Mouse (Mus musculus): ENCODE measurements around the gene Tmc1.

Tmc1 gene

DNA sequence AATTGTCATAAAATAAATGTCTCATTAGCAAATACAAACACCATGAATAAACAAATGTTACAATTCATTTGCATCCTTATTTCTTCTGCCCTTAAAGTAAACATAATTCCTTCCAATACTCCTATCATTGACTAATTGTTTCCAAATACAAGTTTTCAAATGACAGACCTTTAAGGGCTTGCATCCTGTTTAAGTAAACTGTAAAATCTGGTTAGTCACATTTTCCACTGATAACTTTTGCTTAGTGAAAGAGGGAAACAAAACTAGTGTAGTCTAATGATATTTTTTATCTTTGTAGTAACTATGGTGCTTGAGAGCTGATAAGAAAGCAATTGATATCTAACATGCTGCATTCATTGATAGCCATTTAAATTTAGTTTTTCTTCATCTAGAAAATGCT lies 154.5 kb downstream of the Tmc1 start:
- no peak for DNase-seq (ENCODE audit: low read depth, low spot score)

- DNase-seq (ENCODE audit: low read depth, low spot score): peak; percentile 55
Observed at GRCm38 (mm10) chr19:20797558-20798101, 156.4 kb downstream of the Tmc1 start.

DNA sequence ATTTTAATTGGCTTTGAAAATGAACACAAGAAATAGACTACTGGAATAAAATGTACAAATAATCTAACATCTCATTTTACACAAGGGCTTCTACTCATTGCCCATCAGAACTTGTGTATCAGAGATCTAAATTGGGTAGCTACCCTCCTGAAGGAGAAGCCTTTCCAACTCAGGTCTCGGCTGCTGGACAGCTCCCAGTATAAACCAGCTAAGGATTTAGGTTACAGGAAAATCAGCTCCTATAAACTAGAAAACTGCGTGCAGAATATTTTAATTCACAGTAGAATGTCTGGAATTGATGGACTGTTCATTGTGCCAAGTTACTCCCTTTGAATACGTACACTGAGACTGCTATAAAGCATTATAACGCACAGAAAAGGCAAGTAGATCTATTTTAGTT lies 158.0 kb downstream of the Tmc1 start:
- peak; percentile 7 for DNase-seq (ENCODE audit: low read depth, low spot score)

- DNase-seq (ENCODE audit: low read depth, low spot score): no peak
Observed at GRCm38 (mm10) chr19:20794999-20795398, 159.0 kb downstream of the Tmc1 start.

DNA sequence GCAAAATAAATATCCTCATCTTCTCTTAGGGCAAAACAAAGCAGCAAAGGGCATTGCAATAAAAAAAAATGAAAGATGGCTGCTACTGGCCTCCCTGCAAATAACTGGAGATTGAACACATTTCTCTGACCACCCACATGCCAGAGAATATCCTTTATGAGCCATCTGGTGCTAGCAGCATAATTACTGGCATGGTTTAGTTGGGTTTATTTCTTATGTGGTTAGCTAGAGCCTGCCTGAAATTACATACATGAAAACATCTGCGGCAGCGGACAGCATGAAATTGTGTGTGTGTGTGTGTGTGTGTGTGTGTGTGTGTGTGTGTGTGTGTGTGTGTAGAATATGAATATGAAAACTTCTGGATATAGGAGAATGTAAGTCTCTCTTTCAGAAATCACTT lies 161.2 kb downstream of the Tmc1 start:
- no peak for DNase-seq (ENCODE audit: low read depth, low spot score)

GRCm38 (mm10) chr19:20787289-20787688 lies 166.7 kb downstream of the Tmc1 start:
- no peak for DNase-seq (ENCODE audit: low read depth, low spot score)

DNA sequence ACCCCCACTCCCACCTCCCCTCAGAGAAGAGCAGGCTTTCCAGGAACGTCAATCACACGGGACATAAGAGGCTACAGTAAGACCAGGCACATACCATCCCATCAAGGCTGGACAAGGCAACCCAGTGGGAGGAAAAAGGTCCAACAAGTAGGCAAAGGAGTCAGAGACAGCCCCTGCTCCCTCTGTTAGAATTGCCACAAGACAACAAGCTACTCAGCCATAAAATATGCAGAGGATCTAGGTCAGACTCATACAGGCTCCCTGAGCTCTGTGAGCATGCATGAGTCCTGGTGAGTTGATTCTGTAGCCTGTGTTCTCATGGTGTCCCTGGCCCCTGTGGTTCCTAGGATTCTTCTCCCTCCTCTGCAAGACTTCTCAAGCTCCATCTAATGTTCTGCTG lies 178.3 kb downstream of the Tmc1 start:
- no peak for DNase-seq (ENCODE audit: low read depth, low spot score)

GRCm38 (mm10) chr19:20773941-20774340 lies 180.1 kb downstream of the Tmc1 start:
- no peak for DNase-seq (ENCODE audit: low read depth, low spot score)

GRCm38 (mm10) chr19:20764214-20764613 lies 189.8 kb downstream of the Tmc1 start:
- DNase-seq (ENCODE audit: low read depth, low spot score): peak; percentile 46

GRCm38 (mm10) chr19:20761675-20762426 lies 192.2 kb downstream of the Tmc1 start:
- no peak for DNase-seq (ENCODE audit: low read depth, low spot score)

DNA sequence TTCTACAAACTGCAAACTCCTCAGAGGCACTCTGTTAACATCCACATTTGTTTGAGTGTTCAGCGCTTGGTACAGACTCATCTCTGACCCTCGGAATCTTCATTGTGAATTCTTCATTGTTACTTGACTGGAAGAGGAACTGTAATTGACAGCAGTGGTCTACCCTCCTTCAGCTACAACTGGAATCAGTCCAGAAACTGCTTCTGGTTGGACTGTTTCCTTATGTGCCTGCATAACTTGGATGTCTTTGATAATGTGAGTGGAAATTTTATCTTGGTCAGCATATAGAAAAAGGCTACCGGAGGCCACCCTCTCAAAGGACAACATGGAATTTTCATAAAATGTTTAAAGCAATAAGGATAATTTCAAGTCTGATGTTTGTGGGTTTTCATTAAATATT lies 192.9 kb downstream of the Tmc1 start:
- DNase-seq (ENCODE audit: low read depth, low spot score): no peak

DNA sequence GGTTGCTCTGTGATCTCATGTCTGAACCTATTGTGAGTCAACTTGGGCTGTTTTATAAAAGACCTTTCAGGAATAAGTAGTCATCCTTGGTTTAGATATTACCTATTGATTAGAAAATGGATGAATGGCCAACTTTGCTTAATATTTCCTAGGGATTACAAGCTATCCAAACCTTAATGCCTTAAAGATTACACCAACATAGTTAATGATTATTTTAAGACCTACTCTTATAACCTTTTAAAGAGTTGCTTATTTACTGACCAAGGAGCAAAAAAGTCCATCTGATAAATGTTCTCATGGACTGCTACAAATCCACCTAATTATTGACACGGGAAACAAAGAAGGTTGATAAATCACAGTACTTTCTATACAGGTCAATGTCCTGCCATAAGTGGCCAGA lies 209.4 kb downstream of the Tmc1 start:
- no peak for DNase-seq (ENCODE audit: low read depth, low spot score)

All from R1 (cell line).